Mouse (Mus musculus) erythroblast, adult 5-6 weeks (primary cell): ENCODE data around the gene Ttf1. TPM values are rescaled to one million over a fixed set of nuclear protein-coding genes. Genes with fewer than 3 reads are reported as not detected.

Source experiments
- ATAC-seq: replicated peaks from 2 replicates; pipeline ENCODE4 v1.8.0; 2016; ENCODE audit warnings: moderate number of reproducible peaks, mild to moderate bottlenecking, moderate TSS enrichment, inconsistent platforms; ENCODE audit not compliant: poor library complexity, low FRiP score, severe bottlenecking
- total RNA-seq, 2 experiments: library from RNA; stranded (forward) in 1 of 2; stranded (reverse) in 1 of 2; fragments of 150-400 nt in 1 of 2; fragments of 200-764, 138-1000 nt in 1 of 2; gene quantifications; 2 replicates each; pipeline versions ENCODE4 v1.2.3 to v1.2.4; 2015 to 2017; ENCODE audit warnings: low replicate concordance in 2 of 2

Ttf1 gene
- total RNA-seq (2015; ENCODE audit: low replicate concordance) (3.3 and 7.1 TPM in 2 replicates), total RNA-seq (2017; ENCODE audit: low replicate concordance) (9.1 and 14.6 TPM in 2 replicates)

- ATAC-seq, result peak; percentile 97
These were observed at the start of gene Ttf1 for GRCm38 (mm10) chr2:29060135-29060597. Ttf1 (plus strand) TSS chr2:29060262.

GRCm38 (mm10) chr2:29012523-29012922 is 47.5 kb upstream of the Ttf1 start:
- no peak for ATAC-seq

GRCm38 (mm10) chr2:29016599-29017587 is 43.2 kb upstream of the Ttf1 start:
- no peak for ATAC-seq

- no peak for ATAC-seq
These were observed 41.4 kb upstream of the Ttf1 start for GRCm38 (mm10) chr2:29018680-29019079.

GRCm38 (mm10) chr2:29021025-29021424 is 39.0 kb upstream of the Ttf1 start:
- ATAC-seq, result no peak

- no peak for ATAC-seq
These were observed 37.1 kb upstream of the Ttf1 start for GRCm38 (mm10) chr2:29023001-29023400.

GRCm38 (mm10) chr2:29025284-29025683 is 34.8 kb upstream of the Ttf1 start:
- ATAC-seq, result no peak

- ATAC-seq, result no peak
These were observed 29.9 kb upstream of the Ttf1 start for GRCm38 (mm10) chr2:29030048-29030734.

GRCm38 (mm10) chr2:29031951-29032350 is 28.1 kb upstream of the Ttf1 start:
- ATAC-seq, result no peak

GRCm38 (mm10) chr2:29034542-29035475 is 25.3 kb upstream of the Ttf1 start:
- ATAC-seq, result no peak

GRCm38 (mm10) chr2:29035698-29036097 is 24.4 kb upstream of the Ttf1 start:
- ATAC-seq, result no peak

GRCm38 (mm10) chr2:29039741-29040140 is 20.3 kb upstream of the Ttf1 start:
- ATAC-seq, result no peak

GRCm38 (mm10) chr2:29040594-29041476 is 19.2 kb upstream of the Ttf1 start:
- no peak for ATAC-seq

GRCm38 (mm10) chr2:29041477-29041768 is 18.6 kb upstream of the Ttf1 start:
- no peak for ATAC-seq

GRCm38 (mm10) chr2:29042124-29042523 is 17.9 kb upstream of the Ttf1 start:
- ATAC-seq, result no peak

GRCm38 (mm10) chr2:29046151-29046550 is 13.9 kb upstream of the Ttf1 start:
- ATAC-seq, result no peak

- ATAC-seq, result no peak
These were observed 8.1 kb upstream of the Ttf1 start for GRCm38 (mm10) chr2:29051932-29052331.

GRCm38 (mm10) chr2:29052943-29053454 is 7.1 kb upstream of the Ttf1 start:
- ATAC-seq, result peak; percentile 56; the same call in 1 of the 2 replicates
